Mouse (Mus musculus): ENCODE data around the gene Afdn. TPM values are rescaled to one million over a fixed set of nuclear protein-coding genes. Genes with fewer than 3 reads are reported as not detected.
"Not testable (repeated sequence)": the region's sequence is repeated elsewhere in the genome, so short reads cannot be mapped to it uniquely, and the experiment has no call there.

The Afdn gene
- total RNA-seq, 4 experiments from 2014 or later, result 67.5 to 117 (median 80.3) TPM

GRCm38 (mm10) chr17:13778865-13779264, 18.5 kb downstream of the Afdn start:
- DNase-seq, result no peak

DNA sequence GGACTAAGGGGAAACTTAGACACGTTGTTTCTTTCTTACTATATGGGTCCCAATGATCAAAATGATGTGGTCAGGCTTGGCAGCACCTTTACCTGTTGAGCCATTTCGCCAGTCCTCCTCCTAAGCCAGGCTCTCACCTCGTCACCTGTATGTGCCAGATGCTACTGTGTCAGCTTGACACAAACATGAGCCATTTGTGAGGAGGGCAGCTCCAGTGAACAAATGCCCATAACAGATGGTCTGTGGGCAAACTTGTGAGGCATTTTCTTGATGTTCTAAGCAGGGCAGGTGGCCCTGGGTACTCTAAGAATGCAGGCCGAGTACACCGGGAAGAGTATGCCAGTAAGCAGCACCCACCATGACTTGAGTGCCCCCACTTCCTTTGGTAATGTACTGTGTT, 21.6 kb downstream of the Afdn start:
- DNase-seq, result no peak

- DNase-seq, result no peak
These were observed 23.1 kb downstream of the Afdn start for GRCm38 (mm10) chr17:13783469-13783868.

DNA sequence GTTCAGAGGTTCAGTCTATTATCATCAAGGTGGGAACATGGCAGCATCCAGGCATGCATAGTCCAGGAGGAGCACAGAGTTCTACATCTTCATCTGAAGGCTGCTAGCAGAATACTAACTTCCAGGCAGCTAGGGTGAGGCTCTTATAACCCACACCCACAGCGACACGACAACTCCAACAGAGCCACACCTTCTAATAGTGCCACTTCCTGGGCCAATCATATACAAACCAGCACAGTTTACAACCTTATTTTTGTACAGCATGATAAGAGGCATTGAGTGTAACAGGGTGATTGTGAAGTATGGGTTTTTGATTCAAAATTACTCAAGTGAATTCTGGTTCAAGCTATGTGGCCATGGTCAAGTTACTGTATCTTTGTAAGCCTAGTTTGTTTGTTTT, 29.7 kb downstream of the Afdn start:
- not testable (repeated sequence) for DNase-seq

GRCm38 (mm10) chr17:13797691-13798090, 37.4 kb downstream of the Afdn start:
- DNase-seq, result no peak

DNA sequence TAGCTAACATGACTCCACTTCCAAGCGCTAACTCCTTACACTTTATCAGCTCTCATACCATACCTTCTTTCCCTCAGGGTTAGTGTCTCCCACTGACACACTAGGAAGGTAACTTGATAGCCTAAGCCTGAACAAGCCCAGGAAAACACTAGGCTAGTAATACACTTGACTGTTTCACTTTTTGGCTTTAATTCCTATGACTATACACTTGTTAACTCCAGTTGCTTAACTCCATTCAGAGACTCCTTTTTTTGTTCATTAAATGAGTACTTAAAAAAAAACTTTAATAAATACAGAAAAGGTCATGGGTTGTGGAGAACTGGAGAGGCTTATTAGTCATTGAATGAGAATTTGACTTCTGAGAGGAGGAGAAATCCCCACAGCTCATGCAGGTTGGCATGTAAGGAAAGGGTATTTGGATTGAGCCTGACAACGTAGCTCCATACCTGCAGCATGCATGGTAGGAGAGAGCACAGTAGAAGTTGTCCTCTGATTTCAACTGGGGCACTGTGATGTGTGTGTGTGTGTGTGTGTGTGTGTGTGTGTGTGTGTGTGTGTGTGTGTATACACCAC, 42.6 kb downstream of the Afdn start:
- DNase-seq, result no peak

GRCm38 (mm10) chr17:13806016-13806415, 45.7 kb downstream of the Afdn start:
- DNase-seq, result no peak

DNA sequence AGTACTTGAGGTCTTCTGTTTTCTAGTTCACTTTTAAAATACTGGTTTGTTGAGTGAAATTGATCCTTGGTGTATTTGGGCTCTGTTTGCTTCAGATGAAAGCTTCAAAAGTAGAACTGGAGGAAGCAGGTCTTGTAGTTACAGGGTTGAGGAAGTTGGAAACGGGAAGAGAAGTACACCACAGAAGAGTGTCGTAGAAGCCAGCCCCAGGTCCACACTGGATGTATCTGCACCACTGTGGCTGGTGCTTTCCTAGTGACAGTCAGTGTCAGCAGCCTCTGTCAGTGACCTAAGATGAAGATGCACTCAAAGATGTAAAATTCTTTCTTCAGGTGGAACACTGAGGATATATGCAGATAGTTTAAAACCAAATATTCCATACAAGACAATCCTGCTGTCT, 57.5 kb downstream of the Afdn start:
- no peak for DNase-seq

DNA sequence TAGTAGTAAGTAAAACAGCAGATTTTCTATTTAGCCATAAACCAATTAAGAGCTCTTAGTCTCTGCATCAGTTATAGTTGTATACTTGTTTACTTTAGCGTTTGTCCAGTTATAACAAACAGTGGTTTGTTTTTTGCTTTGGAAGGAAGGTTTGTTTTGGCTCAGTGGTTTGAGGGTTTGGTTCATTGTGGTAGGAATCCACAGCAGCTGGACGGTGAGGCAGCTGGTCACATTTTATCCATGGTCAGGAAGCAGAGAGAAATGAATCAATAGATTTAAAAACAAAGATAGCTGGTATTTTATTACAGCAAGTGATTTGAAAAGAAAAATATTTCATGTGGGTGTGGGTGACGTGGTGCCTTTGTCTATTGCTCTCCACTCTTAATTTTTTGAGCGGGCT, 59.0 kb downstream of the Afdn start:
- DNase-seq, result no peak

DNA sequence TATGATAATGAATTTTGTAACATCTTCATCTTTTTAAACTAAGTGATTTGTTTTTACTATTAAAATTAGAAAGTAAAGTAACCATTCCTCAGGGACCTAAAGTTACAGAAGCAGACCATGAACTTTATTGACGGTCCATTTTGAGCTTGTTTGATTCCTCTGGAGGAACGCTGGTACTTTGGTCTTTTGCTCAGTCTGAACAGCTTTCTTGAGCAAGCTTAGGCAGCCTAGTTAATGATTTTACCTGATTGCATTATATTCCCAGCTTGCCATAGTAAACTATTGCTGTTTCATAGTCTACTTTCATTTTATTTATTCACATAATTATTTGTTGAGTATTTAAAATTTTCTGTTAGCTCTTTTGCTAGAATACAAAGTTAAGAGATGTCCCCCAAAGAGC, 60.3 kb downstream of the Afdn start:
- no peak for DNase-seq

GRCm38 (mm10) chr17:13825421-13825820, 65.1 kb downstream of the Afdn start:
- no peak for DNase-seq

GRCm38 (mm10) chr17:13830234-13830633, 69.9 kb downstream of the Afdn start:
- no peak for DNase-seq

DNA sequence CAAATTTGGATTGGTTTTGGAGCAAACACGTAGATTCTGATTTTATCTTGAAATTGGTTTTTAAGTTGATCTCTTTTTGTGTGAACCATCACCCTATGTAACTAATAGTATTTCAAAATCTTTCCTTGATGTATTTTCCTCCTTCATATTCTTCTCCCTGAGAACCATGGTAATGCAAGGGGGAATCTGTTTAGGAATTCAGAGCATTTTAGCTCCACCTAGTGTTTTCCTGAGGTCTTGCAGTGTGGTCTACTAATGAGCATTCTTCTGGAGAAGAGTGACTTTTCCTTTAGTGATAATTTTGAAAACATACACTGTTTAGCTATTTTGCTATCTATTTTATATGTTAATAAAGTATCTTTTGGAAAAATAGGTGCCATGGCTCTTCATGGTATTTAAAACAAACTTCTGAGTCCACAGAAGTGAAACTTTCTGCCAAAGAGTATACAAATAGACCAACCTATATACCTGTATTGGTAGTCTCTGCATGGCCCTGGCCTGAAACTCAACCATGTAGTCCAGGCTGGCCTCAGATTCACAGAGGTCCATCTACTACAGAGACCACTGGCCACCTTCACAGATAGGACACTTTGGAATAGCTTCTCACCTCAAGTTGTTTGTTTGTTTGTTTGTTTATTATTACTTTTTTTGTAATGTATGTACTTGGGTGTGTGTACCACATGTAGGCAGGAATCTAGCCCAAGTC, 70.5 kb downstream of the Afdn start:
- no peak for DNase-seq

- DNase-seq, result no peak
These were observed 75.5 kb downstream of the Afdn start for GRCm38 (mm10) chr17:13835876-13836275.

DNA sequence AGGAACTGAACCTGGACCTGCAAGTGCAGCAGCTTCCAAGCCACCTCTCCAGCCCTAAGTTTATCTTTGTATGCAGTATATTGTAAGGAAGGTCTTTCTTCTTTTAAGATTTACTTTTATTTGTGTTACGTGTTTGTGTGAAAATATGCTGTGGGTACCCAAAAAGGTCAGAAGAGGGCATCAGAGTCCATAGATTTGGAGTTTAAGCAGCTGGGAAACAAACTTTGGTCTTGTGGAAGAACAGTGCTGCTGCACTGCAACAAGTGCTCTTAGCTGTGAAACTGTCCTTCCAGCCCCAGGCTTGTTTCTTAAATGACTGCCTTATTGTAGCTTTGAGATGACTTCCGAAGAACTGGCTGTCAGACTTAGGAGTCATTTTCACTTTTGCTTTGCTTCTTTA, 89.8 kb downstream of the Afdn start:
- no peak for DNase-seq

GRCm38 (mm10) chr17:13853883-13854282, 93.5 kb downstream of the Afdn start:
- DNase-seq, result not testable (repeated sequence)

GRCm38 (mm10) chr17:13855396-13855795, 95.1 kb downstream of the Afdn start:
- DNase-seq, result no peak

- DNase-seq, result no peak
These were observed 96.2 kb downstream of the Afdn start for GRCm38 (mm10) chr17:13856429-13857090.

- no peak for DNase-seq
These were observed 105.0 kb downstream of the Afdn start for GRCm38 (mm10) chr17:13865340-13865739.

DNA sequence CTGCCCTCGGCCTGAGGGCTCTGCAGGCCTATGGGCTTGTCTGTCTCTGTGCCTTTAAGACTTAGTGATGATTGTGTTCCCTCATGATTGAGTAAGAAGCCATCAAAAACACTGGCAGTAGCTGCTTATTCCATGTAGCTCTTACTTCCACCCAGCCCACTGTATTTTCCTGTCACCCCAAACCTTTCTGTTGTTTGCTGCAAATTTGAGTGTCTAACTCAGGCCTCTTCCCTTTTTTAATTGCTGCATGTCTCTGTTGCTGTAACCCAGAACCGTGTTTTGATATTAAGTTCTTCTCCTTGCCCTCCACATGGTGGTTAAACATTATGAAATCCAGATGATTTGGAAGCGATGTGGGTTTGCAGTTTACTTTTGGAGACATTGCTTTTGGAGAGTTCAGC, 106.6 kb downstream of the Afdn start:
- DNase-seq, result no peak

GRCm38 (mm10) chr17:13867475-13867874, 107.1 kb downstream of the Afdn start:
- no peak for DNase-seq

DNA sequence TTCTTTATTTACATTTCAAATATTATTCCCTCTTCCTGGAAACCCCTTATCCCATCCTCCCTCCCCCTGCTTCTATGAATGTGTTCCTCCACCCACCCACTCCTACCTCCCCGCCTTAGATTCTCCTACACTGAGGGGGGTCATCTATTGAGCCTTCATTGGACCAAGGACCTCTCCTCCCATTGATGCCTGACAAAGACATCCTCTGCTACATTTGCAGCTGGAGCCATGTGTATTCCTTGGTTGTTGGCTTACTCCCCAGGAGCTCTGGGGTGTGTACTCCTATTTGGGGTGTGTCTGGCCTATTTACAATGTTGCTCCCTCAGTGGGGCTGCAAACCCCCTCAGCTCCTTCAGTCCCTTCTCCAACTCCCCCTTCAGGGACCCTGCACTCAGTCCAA, 109.9 kb downstream of the Afdn start:
- DNase-seq, result no peak

DNA sequence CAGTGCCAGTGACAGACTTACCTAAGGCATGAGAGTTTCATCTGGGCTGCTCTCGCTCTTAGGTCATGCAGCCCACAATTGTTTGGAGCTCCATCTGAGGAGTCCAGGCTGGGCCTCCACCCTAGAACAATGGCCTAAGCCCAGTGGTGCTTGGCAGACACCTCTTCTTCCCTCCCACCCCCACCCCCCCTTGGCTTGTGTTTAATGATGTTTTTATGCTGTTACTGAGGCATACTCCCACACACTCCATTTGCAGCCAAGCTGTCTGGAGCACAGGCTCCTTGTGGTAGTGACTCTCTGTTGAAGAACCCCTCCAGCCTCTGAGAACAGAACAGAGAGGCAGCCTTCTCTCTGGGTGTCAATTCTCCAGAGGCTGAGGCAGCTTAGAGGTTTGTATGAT, 113.9 kb downstream of the Afdn start:
- DNase-seq, result no peak

DNA sequence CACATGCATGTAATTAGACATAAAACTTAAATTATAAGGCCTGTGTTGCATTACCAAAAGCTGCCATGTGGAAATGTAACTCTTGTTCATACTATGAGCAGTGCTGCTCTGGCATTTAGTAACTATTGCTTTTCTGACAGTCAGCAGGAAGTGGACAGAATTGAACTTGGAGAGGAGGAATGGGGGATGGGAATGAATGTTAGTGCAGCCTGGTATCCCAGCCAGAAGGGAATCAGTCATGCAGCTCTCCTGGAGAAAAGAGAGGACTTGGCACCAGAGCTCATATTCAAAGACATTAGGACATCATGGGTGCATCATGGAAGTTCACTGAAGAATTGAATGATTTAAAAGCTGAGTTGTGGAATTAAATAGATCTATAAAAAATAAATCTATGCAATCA, 117.1 kb downstream of the Afdn start:
- no peak for DNase-seq
